Mouse (Mus musculus) brain, embryonic 14.5 days (tissue): ENCODE measurements at regions not wholly inside any gene's neighbourhood (a gene's known extent, or its start where the extent isn't known, plus 50 kb on each side); places are given as distances from the start of the nearest gene placed in this dataset.

Experiments used
- CTCF ChIP-seq: fragments of 200-500 bp; IDR thresholded peaks from 2 replicates; pipeline ENCODE4 v1.5.1; 2012; ENCODE audit warnings: inconsistent platforms, mild to moderate bottlenecking, moderate library complexity, borderline replicate concordance; ENCODE audit not compliant: insufficient read depth, insufficient read length; ENCODE audit errors: extremely low read depth
- POLR2A ChIP-seq: fragments of 200-500 bp; IDR thresholded peaks from 2 replicates; pipeline ENCODE4 v1.6.1; 2012; ENCODE audit warnings: mild to moderate bottlenecking, inconsistent platforms, borderline replicate concordance; ENCODE audit not compliant: poor library complexity, insufficient read depth, insufficient read length, severe bottlenecking; ENCODE audit errors: extremely low read depth

DNA sequence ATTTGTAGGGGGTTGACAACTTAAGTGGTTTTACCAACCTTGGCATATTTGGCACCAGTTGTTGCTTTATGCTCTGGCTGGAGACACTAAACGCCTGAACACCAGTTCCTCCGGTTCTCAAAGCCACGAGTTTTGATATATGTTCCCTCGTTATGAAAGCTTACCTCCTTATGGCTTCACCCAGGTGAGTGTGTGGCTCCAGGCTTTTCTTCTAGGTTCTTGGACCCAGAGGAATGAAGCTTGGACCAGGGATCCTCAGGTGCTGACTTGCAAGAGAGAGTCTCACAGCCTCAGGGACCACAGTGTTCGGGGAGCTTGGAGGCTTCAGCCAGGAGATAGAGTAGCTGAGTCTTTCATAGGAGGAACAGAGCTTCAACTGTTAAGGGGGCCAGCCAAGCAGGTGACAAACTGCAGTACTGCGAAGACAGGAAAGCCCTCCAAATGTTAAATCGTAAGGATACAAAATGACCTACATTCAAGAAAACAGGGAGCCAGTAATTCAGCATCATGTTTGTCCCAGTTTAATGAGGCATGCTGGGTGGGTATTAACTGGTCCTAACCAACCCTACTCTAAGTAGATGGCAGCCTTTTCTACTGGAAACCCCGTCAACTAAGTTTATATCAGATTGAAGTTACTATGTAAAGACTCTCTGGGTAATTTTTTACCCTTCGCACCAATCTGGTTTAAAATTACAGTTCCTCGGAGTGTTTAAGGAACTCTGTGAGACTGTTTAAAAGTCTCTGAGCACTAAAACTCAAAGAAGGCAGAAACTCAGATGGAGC, 307.9 kb downstream of the Mtx2 start:
- TF ChIP-seq CTCF (no peak), POLR2A (no peak)
